Mouse (Mus musculus): ENCODE results near the gene Tprkb. TPM values are rescaled to one million over a fixed set of nuclear protein-coding genes. Genes with fewer than 3 reads are reported as not detected.
"Not testable (repeated sequence)": the region's sequence is repeated elsewhere in the genome, so short reads cannot be mapped to it uniquely, and the experiment has no call there.

Tprkb gene
- polyA plus RNA-seq, 3 experiments from 2014 or later = 40.0 to 61.3 (median 50.0) TPM

GRCm38 (mm10) chr6:85973336-85973735 is 61.7 kb downstream of the Tprkb start:
- no peak for ATAC-seq

GRCm38 (mm10) chr6:85974941-85975617 is 63.4 kb downstream of the Tprkb start:
- ATAC-seq = no peak

GRCm38 (mm10) chr6:85975761-85976160 is 64.1 kb downstream of the Tprkb start:
- no peak for ATAC-seq

- no peak for ATAC-seq
Measured at GRCm38 (mm10) chr6:85976242-85976641, 64.6 kb downstream of the Tprkb start.

GRCm38 (mm10) chr6:85978736-85979135 is 67.1 kb downstream of the Tprkb start:
- not testable (repeated sequence) for ATAC-seq

Other genes with a start within 250 kb of the Tprkb start
- not detected for gene Nat8f7, start 198.7 kb upstream of the Tprkb start, polyA plus RNA-seq (2017; shearing (Covaris generic))
- under 1 TPM in 1 of 3 experiments, not detected in 2; 0.45 TPM for gene Nat8f3, start 146.1 kb upstream of the Tprkb start, polyA plus RNA-seq (2017; shearing (Covaris generic))
- not detected for gene Nat8f6, start 90.9 kb upstream of the Tprkb start, polyA plus RNA-seq (2017; shearing (Covaris generic))
- gene Nat8f5, start 90.9 kb upstream of the Tprkb start, polyA plus RNA-seq (2017; shearing (Covaris generic)) = not detected
- not detected for gene Nat8, start 79.8 kb upstream of the Tprkb start, polyA plus RNA-seq (2017; shearing (Covaris generic))
- gene Nat8f2, start 42.7 kb upstream of the Tprkb start, polyA plus RNA-seq (2017; shearing (Covaris generic)) = under 1 TPM in 1 of 3 experiments, not detected in 2; 0.40 TPM
- 1 to 10 TPM; 5.8 to 8.6 (median 6.7) TPM for gene Nat8f4, start 7.0 kb upstream of the Tprkb start, polyA plus RNA-seq (2017; shearing (Covaris generic))
- gene Nat8f1, start 3.8 kb downstream of the Tprkb start, polyA plus RNA-seq (2017; shearing (Covaris generic)) = 10 to 100 TPM in 1 of 3 experiments, 1 to 10 TPM in 2; 6.1 to 10.5 (median 9.5) TPM
- 100 to 1,000 TPM; 177 to 212 (median 182) TPM for gene Dusp11, start 49.8 kb downstream of the Tprkb start, polyA plus RNA-seq (2017; shearing (Covaris generic))
- gene Figla, start 104.3 kb downstream of the Tprkb start, polyA plus RNA-seq (2017; shearing (Covaris generic)) = not detected
- not detected for gene Add2, start 116.8 kb downstream of the Tprkb start, polyA plus RNA-seq (2017; shearing (Covaris generic))

Data from inflammation-experienced regulatory T-cells, adult 6 months (primary cell).